Mouse (Mus musculus) bone marrow macrophage, adult 2 months (primary cell): ENCODE results near the gene Asic2. TPM values are rescaled to one million over a fixed set of nuclear protein-coding genes. Genes with fewer than 3 reads are reported as not detected.

Experiments
- H3K27ac ChIP-seq: 2 replicates; pipeline ENCODE4 v1.5.1; 2012; ENCODE audit warnings: low read depth, low read length; ENCODE audit not compliant: insufficient read depth
- H3K4me1 ChIP-seq: 2 replicates; pipeline ENCODE4 v1.6.1; 2012; ENCODE audit warnings: low read length; ENCODE audit not compliant: control insufficient read depth, insufficient read depth
- H3K4me3 ChIP-seq: 2 replicates; pipeline ENCODE4 v1.5.1; 2012; ENCODE audit warnings: mild to moderate bottlenecking, low read length, moderate library complexity; ENCODE audit not compliant: insufficient read depth
- CTCF ChIP-seq: IDR thresholded peaks from 2 replicates; pipeline ENCODE4 v1.5.1; 2012; ENCODE audit warnings: low read depth, mild to moderate bottlenecking, low read length, moderate library complexity
- POLR2A ChIP-seq: IDR thresholded peaks from 2 replicates; pipeline ENCODE4 v1.6.1; 2012; ENCODE audit warnings: mild to moderate bottlenecking, low read depth, low read length, borderline replicate concordance
- polyA plus RNA-seq: library from polyadenylated mRNA; stranded (reverse); fragments of >200 nt; gene quantifications from 2 replicates; pipeline ENCODE4 v1.2.4, GENCODE M21; 2012; ENCODE audit not compliant: missing spikeins, insufficient read depth, insufficient read length

Asic2 gene
- polyA plus RNA-seq, 1 experiment = not detected

DNA sequence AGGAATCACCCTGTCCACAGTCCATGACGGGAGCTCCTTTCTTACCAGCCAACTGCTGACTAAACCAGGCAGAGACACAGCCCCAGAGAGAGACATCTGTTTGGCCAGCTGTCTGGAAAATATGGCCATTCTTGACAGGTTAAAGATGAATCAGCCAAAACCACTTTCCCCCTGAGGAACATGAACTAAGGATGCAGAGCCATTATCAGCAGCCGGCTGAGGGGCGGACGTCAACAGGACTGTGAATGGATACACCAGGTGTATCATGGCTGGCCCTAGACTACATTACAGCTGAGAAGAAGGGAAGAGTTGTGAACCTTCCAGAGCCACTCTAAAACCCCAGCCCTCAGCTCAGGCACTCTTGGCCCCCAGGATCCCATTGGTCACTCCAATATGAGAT is 550.2 kb downstream of the Asic2 start:
- TF ChIP-seq CTCF (no peak), POLR2A (no peak)
- H3K4me1 ChIP-seq = no peaks in the 10 kb centered on the region
- no peak overlapping the region for H3K4me3 ChIP-seq
- no peak overlapping the region for H3K27ac ChIP-seq

GRCm38 (mm10) chr11:81416319-81416718 is 551.9 kb downstream of the Asic2 start:
- no peaks in the 10 kb centered on the region for H3K4me1 ChIP-seq
- no peak overlapping the region for H3K4me3 ChIP-seq
- no peak for TF ChIP-seq POLR2A
- TF ChIP-seq CTCF = no peak
- H3K27ac ChIP-seq = no peak overlapping the region

DNA sequence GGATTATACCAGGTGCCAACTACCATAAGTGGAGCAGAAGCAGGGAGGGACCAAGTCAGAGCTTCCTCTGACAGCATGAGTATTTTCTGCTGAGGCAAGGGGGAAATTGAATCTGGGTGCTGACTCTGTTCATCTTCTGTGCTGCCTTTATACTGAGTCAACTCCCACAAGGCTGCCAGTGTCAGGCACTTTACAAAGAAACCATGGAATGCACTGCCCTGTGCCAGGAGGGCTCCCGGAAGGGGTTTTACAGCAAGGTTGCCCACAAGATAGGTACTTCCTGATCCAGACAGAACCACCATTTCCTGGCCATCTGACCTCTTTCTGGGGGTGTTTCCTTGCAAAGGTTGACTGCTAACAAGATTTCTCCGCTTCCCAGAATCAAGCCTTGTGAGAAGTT is 553.7 kb downstream of the Asic2 start:
- TF ChIP-seq CTCF = no peak
- no peak for TF ChIP-seq POLR2A
- H3K27ac ChIP-seq = no peak overlapping the region
- H3K4me1 ChIP-seq = no peaks in the 10 kb centered on the region
- H3K4me3 ChIP-seq = no peak overlapping the region

DNA sequence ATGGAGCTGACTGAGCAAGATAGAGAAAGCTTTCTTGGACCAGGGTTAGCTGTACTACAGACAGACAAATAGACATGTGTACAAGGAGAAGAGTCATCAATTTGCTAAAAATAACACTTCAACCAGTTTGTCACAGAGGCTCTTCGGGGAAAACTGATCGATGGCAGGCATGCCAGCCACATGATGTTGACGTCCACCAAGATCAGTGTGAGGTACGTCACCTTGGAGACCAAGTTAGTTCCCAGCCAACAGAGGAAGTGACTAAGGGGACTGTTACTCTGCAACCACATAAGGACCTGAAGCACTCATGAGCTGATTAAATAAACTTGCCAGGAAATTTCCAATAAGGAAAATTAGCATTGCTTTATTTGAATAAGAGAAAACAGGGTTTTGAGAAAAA is 557.0 kb downstream of the Asic2 start:
- no peak for TF ChIP-seq POLR2A
- no peak for TF ChIP-seq CTCF
- Histone ChIP-seq H3K4me1 (no peaks in the 10 kb centered on the region), H3K4me3 (no peak overlapping the region), H3K27ac (no peak overlapping the region)

DNA sequence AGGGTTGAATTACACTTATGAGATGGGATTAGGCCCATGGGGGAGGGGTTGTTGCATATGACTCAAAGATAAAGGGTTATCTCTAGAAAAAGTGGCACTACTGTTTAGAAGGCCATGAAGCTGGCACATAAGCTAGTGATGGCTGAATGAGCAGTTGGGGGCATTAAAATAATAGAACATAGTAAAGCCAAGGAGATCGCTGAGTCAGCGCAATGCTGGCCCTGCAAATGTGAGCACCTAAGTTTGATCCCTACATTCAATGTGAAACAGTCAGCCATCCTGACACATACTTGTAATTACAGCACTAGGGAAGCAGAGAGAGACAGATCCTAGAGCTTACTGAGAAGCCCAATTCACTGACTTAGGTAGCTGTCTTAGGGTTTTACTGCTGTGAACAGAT is 562.3 kb downstream of the Asic2 start:
- Histone ChIP-seq H3K4me3 (no peak overlapping the region), H3K27ac (no peak overlapping the region), H3K4me1 (no peaks in the 10 kb centered on the region)
- no peak for TF ChIP-seq CTCF
- no peak for TF ChIP-seq POLR2A

- Histone ChIP-seq H3K4me1 (no peaks in the 10 kb centered on the region), H3K4me3 (no peak overlapping the region), H3K27ac (no peak overlapping the region)
- TF ChIP-seq POLR2A = no peak
- no peak for TF ChIP-seq CTCF
These were observed 566.0 kb downstream of the Asic2 start for GRCm38 (mm10) chr11:81402263-81402662.

- H3K4me3 ChIP-seq = no peak overlapping the region
- H3K4me1 ChIP-seq = no peaks in the 10 kb centered on the region
- TF ChIP-seq POLR2A (no peak), CTCF (no peak)
- H3K27ac ChIP-seq = no peak overlapping the region
These were observed 575.4 kb downstream of the Asic2 start for GRCm38 (mm10) chr11:81392855-81393254.

DNA sequence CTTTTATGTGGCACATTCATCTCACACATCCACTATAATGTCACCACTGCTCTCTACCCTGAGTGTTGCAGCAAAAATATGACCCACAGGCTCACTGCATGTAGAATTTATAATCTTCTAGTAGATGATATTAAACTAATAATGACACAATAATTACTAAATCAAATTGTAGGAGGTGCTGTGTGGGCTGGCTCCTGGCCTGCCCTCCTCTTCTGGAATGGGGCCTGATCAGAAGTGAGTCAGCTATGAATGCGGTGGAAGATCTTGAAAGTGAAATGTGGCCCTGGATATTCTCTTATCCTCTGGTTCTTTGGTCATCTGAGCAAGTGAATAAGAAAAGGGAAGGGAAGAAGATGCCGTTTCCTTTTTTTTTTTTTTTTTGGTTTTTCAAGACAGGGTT is 582.1 kb downstream of the Asic2 start:
- Histone ChIP-seq H3K27ac (no peak overlapping the region), H3K4me1 (no peaks in the 10 kb centered on the region), H3K4me3 (no peak overlapping the region)
- no peak for TF ChIP-seq POLR2A
- TF ChIP-seq CTCF = no peak

GRCm38 (mm10) chr11:81385547-81385946 is 582.7 kb downstream of the Asic2 start:
- no peak for TF ChIP-seq CTCF
- no peak for TF ChIP-seq POLR2A
- no peak overlapping the region for H3K27ac ChIP-seq
- H3K4me1 ChIP-seq = no peaks in the 10 kb centered on the region
- H3K4me3 ChIP-seq = no peak overlapping the region

GRCm38 (mm10) chr11:81374841-81375240 is 593.4 kb downstream of the Asic2 start:
- Histone ChIP-seq H3K27ac (no peak overlapping the region), H3K4me1 (no peaks in the 10 kb centered on the region), H3K4me3 (no peak overlapping the region)
- no peak for TF ChIP-seq CTCF
- no peak for TF ChIP-seq POLR2A

DNA sequence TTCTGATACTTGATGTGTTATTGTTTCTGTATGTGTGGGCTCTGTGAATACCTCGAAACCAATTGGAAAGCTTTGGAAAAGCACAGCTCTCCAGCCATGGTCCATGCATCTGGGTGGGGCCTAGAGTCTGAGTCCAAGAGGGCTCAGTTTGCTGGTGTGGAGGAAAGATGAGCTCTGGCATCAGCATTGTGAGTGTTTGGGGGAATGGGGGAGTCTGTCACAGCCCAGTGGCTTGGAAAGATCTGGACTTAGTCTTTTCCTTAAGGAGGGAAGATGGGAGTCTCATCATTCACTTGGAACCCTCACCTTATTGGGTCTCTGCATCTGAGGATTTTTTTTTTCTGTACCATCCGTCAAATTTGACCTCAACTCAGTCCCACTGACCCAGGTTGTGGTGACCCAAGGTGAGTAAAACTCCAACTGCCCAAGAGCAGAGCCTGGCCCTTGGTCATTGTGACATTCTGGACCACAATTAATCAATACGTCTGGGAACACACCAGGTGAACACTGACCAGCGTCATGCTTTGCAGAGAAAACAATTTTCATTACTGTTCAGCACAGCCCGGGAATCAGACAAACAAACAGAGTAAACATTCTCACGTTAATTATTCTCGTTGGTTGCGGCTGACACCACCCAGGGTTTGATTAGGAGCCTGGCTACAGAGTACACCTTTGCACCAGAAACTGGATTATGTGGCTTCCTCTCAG is 594.1 kb downstream of the Asic2 start:
- no peaks in the 10 kb centered on the region for H3K4me1 ChIP-seq
- no peak overlapping the region for H3K4me3 ChIP-seq
- H3K27ac ChIP-seq = no peak overlapping the region
- no peak for TF ChIP-seq POLR2A
- no peak for TF ChIP-seq CTCF
